Mouse (Mus musculus): Measurements from ENCODE around the gene Gpr84.
A peak's percentile ranks its signal among the peaks of the same experiment; 100 is the strongest.

Gene Gpr84

GRCm38 (mm10) chr15:103305792-103306645, 4.4 kb downstream of the Gpr84 start:
- DNase-seq (ENCODE audit: low read depth), result no peak

GRCm38 (mm10) chr15:103305070-103305678, 5.2 kb downstream of the Gpr84 start:
- peak; percentile 95 for DNase-seq (ENCODE audit: low read depth)

GRCm38 (mm10) chr15:103304616-103304969, 5.8 kb downstream of the Gpr84 start:
- no peak for DNase-seq (ENCODE audit: low read depth)

- no peak for DNase-seq (ENCODE audit: low read depth)
These were observed 6.3 kb downstream of the Gpr84 start for GRCm38 (mm10) chr15:103303916-103304615.

GRCm38 (mm10) chr15:103302341-103303021, 7.9 kb downstream of the Gpr84 start:
- no peak for DNase-seq (ENCODE audit: low read depth)

GRCm38 (mm10) chr15:103301547-103302340, 8.7 kb downstream of the Gpr84 start:
- DNase-seq (ENCODE audit: low read depth), result no peak

GRCm38 (mm10) chr15:103301046-103301445, 9.4 kb downstream of the Gpr84 start:
- DNase-seq (ENCODE audit: low read depth), result no peak

GRCm38 (mm10) chr15:103300560-103300959, 9.9 kb downstream of the Gpr84 start:
- DNase-seq (ENCODE audit: low read depth), result no peak

GRCm38 (mm10) chr15:103300067-103300471, 10.3 kb downstream of the Gpr84 start:
- no peak for DNase-seq (ENCODE audit: low read depth)

GRCm38 (mm10) chr15:103299644-103300043, 10.8 kb downstream of the Gpr84 start:
- no peak for DNase-seq (ENCODE audit: low read depth)

- no peak for DNase-seq (ENCODE audit: low read depth)
These were observed 11.4 kb downstream of the Gpr84 start for GRCm38 (mm10) chr15:103298861-103299616.

- no peak for DNase-seq (ENCODE audit: low read depth)
These were observed 12.4 kb downstream of the Gpr84 start for GRCm38 (mm10) chr15:103298026-103298425.

- DNase-seq (ENCODE audit: low read depth), result no peak
These were observed 13.1 kb downstream of the Gpr84 start for GRCm38 (mm10) chr15:103297313-103297712.

- DNase-seq (ENCODE audit: low read depth), result no peak
These were observed 14.6 kb downstream of the Gpr84 start for GRCm38 (mm10) chr15:103295851-103296250.

GRCm38 (mm10) chr15:103294649-103295048, 15.8 kb downstream of the Gpr84 start:
- no peak for DNase-seq (ENCODE audit: low read depth)

GRCm38 (mm10) chr15:103293375-103293774, 17.0 kb downstream of the Gpr84 start:
- DNase-seq (ENCODE audit: low read depth), result no peak

- peak; percentile 89 for DNase-seq (ENCODE audit: low read depth)
These were observed 17.6 kb downstream of the Gpr84 start for GRCm38 (mm10) chr15:103292673-103293345.

GRCm38 (mm10) chr15:103290843-103291242, 19.6 kb downstream of the Gpr84 start:
- no peak for DNase-seq (ENCODE audit: low read depth)

- DNase-seq (ENCODE audit: low read depth), result no peak
These were observed 20.0 kb downstream of the Gpr84 start for GRCm38 (mm10) chr15:103290417-103290816.

- no peak for DNase-seq (ENCODE audit: low read depth)
These were observed 20.8 kb downstream of the Gpr84 start for GRCm38 (mm10) chr15:103289600-103289999.

Measured in fibroblast of lung, adult 2 months (primary cell).